In the genomic region with DNA sequence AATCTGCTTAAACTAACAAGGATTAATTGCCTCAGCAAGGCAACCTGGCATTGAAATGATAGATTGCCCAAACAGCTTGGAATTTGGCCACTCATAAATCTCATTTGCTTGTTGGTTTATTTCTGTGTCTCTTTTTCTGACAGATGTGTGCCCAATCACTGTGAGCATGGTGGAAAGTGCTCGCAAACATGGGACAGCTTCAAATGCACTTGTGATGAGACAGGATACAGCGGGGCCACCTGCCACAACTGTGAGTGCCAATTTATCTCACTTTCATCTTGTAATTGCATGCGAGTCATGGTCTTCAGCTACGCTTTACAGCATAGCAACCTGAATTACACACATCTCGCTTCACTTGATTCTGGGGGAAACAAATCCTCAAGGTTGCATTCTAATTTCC, we compare ENCODE assay signal across 20 mouse cellular contexts.
A peak's percentile ranks its signal among the peaks of the same experiment; 100 is the strongest.
DNase-seq lines count a peak whose midpoint lies in the region; ATAC-seq lines count a peak whose summit lies in the region.
"Had no signal": no experiment of that assay in that cellular context is flagged by ENCODE, and none has a peak within 500 bp of the region (broad histone marks: within the 10 kb centered on the region; RNA-seq: fewer than 3 reads in every experiment).

No protein-coding gene starts in this region.

- ATAC-seq in forebrain, embryonic 13.5 days: peak; percentile 57; the same call in 1 of the 2 replicates
- ATAC-seq in forebrain, embryonic 12.5 days (ENCODE audit: low FRiP score): no peak
- peak; percentile 66 for ATAC-seq in midbrain, embryonic 15.5 days (replicated peaks)
- ATAC-seq in midbrain, embryonic 16.5 days: no peak
- ATAC-seq in hindbrain, embryonic 13.5 days (ENCODE audit: low FRiP score): peak; percentile 83
- ATAC-seq in neural tube, embryonic 12.5 days (ENCODE audit: low FRiP score, low read depth): 0 out of 2 replicates have a peak, but pooled peaks have one; percentile 50
- ATAC-seq: intestine, embryonic 15.5 days had no signal

- no peak overlapping the region for H3K4me3 ChIP-seq in forebrain, embryonic 13.5 days
- H3K4me3 ChIP-seq in forebrain, embryonic 12.5 days (replicated peaks): no peak overlapping the region
- H3K4me3 ChIP-seq in midbrain, embryonic 15.5 days: no peak overlapping the region
- no peak overlapping the region for H3K4me3 ChIP-seq in midbrain, embryonic 16.5 days (ENCODE audit: low read depth, low read length)
- no peak overlapping the region for H3K4me3 ChIP-seq in hindbrain, embryonic 13.5 days
- no peak overlapping the region for H3K4me3 ChIP-seq in neural tube, embryonic 12.5 days
- H3K4me3 ChIP-seq: erythroblast, embryonic 14.5 days; intestine, embryonic 15.5 days; kidney, embryonic 15.5 days; left cerebral cortex, adult 2 months; limb, embryonic 12.5 days; liver, embryonic 13.5 days; lung, embryonic 15.5 days had no signal

- H3K36me3 ChIP-seq in forebrain, embryonic 13.5 days (ENCODE audit: poor library complexity, severe bottlenecking): no peaks in the 10 kb centered on the region
- no peaks in the 10 kb centered on the region for H3K36me3 ChIP-seq in forebrain, embryonic 12.5 days (replicated peaks)
- no peaks in the 10 kb centered on the region for H3K36me3 ChIP-seq in midbrain, embryonic 15.5 days (replicated peaks)
- H3K36me3 ChIP-seq in midbrain, embryonic 16.5 days (ENCODE audit: control insufficient read depth, insufficient read depth, low read length): no peaks in the 10 kb centered on the region
- H3K36me3 ChIP-seq in hindbrain, embryonic 13.5 days: no peaks in the 10 kb centered on the region
- H3K36me3 ChIP-seq in neural tube, embryonic 12.5 days: no peaks in the 10 kb centered on the region
- H3K36me3 ChIP-seq: intestine, embryonic 15.5 days; kidney, embryonic 15.5 days; limb, embryonic 12.5 days; liver, embryonic 13.5 days; lung, embryonic 15.5 days had no signal

- no peaks in the 10 kb centered on the region for H3K9me3 ChIP-seq in forebrain, embryonic 13.5 days (replicated peaks)
- H3K9me3 ChIP-seq in forebrain, embryonic 12.5 days: no peaks in the 10 kb centered on the region
- H3K9me3 ChIP-seq in midbrain, embryonic 15.5 days: no peaks in the 10 kb centered on the region
- no peaks in the 10 kb centered on the region for H3K9me3 ChIP-seq in midbrain, embryonic 16.5 days (replicated peaks; ENCODE audit: control insufficient read depth, low read length, poor library complexity, severe bottlenecking)
- no peaks in the 10 kb centered on the region for H3K9me3 ChIP-seq in hindbrain, embryonic 13.5 days
- H3K9me3 ChIP-seq in neural tube, embryonic 12.5 days: no peaks in the 10 kb centered on the region
- H3K9me3 ChIP-seq: intestine, embryonic 15.5 days; kidney, embryonic 15.5 days; limb, embryonic 12.5 days; liver, embryonic 13.5 days; lung, embryonic 15.5 days had no signal

- H3K9ac ChIP-seq in forebrain, embryonic 13.5 days: no peak overlapping the region
- H3K9ac ChIP-seq in forebrain, embryonic 12.5 days: no peak overlapping the region
- H3K9ac ChIP-seq in midbrain, embryonic 15.5 days: no peak overlapping the region
- no peak overlapping the region for H3K9ac ChIP-seq in midbrain, embryonic 16.5 days (ENCODE audit: low read depth, low read length)
- no peak overlapping the region for H3K9ac ChIP-seq in hindbrain, embryonic 13.5 days
- H3K9ac ChIP-seq in neural tube, embryonic 12.5 days: no peak overlapping the region
- H3K9ac ChIP-seq: intestine, embryonic 15.5 days; kidney, embryonic 15.5 days; limb, embryonic 12.5 days; liver, embryonic 13.5 days; lung, embryonic 15.5 days had no signal

- H3K27ac ChIP-seq in forebrain, embryonic 13.5 days: no peak overlapping the region; the same call in 1 of the 2 replicates
- no peak overlapping the region for H3K27ac ChIP-seq in forebrain, embryonic 12.5 days
- H3K27ac ChIP-seq in midbrain, embryonic 15.5 days: no peak overlapping the region
- no peak overlapping the region for H3K27ac ChIP-seq in midbrain, embryonic 16.5 days (ENCODE audit: low read length)
- H3K27ac ChIP-seq in hindbrain, embryonic 13.5 days: no peak overlapping the region
- no peak overlapping the region for H3K27ac ChIP-seq in neural tube, embryonic 12.5 days
- H3K27ac ChIP-seq: intestine, embryonic 15.5 days; kidney, embryonic 15.5 days; left cerebral cortex, adult 2 months; limb, embryonic 12.5 days; liver, embryonic 13.5 days; lung, embryonic 15.5 days had no signal

- no peaks in the 10 kb centered on the region for H3K27me3 ChIP-seq in forebrain, embryonic 13.5 days
- H3K27me3 ChIP-seq in forebrain, embryonic 12.5 days: no peaks in the 10 kb centered on the region
- H3K27me3 ChIP-seq in midbrain, embryonic 15.5 days (replicated peaks): no peaks in the 10 kb centered on the region
- H3K27me3 ChIP-seq in midbrain, embryonic 16.5 days (ENCODE audit: control insufficient read depth, insufficient read depth, low read depth, low read length): no peaks in the 10 kb centered on the region
- no peaks in the 10 kb centered on the region for H3K27me3 ChIP-seq in hindbrain, embryonic 13.5 days
- H3K27me3 ChIP-seq in neural tube, embryonic 12.5 days (replicated peaks): no peaks in the 10 kb centered on the region
- H3K27me3 ChIP-seq: intestine, embryonic 15.5 days; kidney, embryonic 15.5 days; limb, embryonic 12.5 days; liver, embryonic 13.5 days; lung, embryonic 15.5 days had no signal

- DNase-seq in kidney, postnatal 4 days: no peak
- no peak for DNase-seq in c-Kit-positive CD71-positive TER-119-positive erythroid progenitor cells, embryonic 14.5 days (ENCODE audit: low spot score)
- DNase-seq: adrenal gland, postnatal 25 days; cerebellum, adult 9-11 months; heart, postnatal 14 days; liver, embryonic 13.5 days; thymus, adult 18-20 months had no signal

- no peaks in the 10 kb centered on the region for H3K4me1 ChIP-seq in forebrain, embryonic 13.5 days
- H3K4me1 ChIP-seq in forebrain, embryonic 12.5 days: no peaks in the 10 kb centered on the region
- no peaks in the 10 kb centered on the region for H3K4me1 ChIP-seq in midbrain, embryonic 15.5 days
- no peaks in the 10 kb centered on the region for H3K4me1 ChIP-seq in midbrain, embryonic 16.5 days (ENCODE audit: control insufficient read depth, insufficient read depth, low read length)
- 0 out of 2 replicates have a peak, but pooled peaks cover 5% of the 10 kb centered on the region for H3K4me1 ChIP-seq in hindbrain, embryonic 13.5 days (replicated peaks)
- no peaks in the 10 kb centered on the region for H3K4me1 ChIP-seq in neural tube, embryonic 12.5 days
- H3K4me1 ChIP-seq: intestine, embryonic 15.5 days; kidney, embryonic 15.5 days; limb, embryonic 12.5 days; liver, embryonic 13.5 days; lung, embryonic 15.5 days had no signal

- no peak overlapping the region for H3K4me2 ChIP-seq in forebrain, embryonic 13.5 days
- no peak overlapping the region for H3K4me2 ChIP-seq in forebrain, embryonic 12.5 days
- no peak overlapping the region for H3K4me2 ChIP-seq in midbrain, embryonic 15.5 days
- H3K4me2 ChIP-seq in midbrain, embryonic 16.5 days (ENCODE audit: low read length): no peak overlapping the region
- H3K4me2 ChIP-seq in hindbrain, embryonic 13.5 days: no peak overlapping the region
- H3K4me2 ChIP-seq in neural tube, embryonic 12.5 days (replicated peaks): no peak overlapping the region
- H3K4me2 ChIP-seq: heart, embryonic 11.5 days; intestine, embryonic 15.5 days; kidney, embryonic 15.5 days; limb, embryonic 12.5 days; liver, embryonic 13.5 days; lung, embryonic 15.5 days had no signal

- WGBS in forebrain, embryonic 13.5 days: 74% methylated on average over 5 of the region's 5 CpGs
- WGBS in forebrain, embryonic 12.5 days: 82% methylated on average over 5 of the region's 5 CpGs
- 60% methylated on average over 5 of the region's 5 CpGs for WGBS in midbrain, embryonic 15.5 days
- 57% methylated on average over 5 of the region's 5 CpGs for WGBS in midbrain, embryonic 16.5 days
- 45% methylated on average over 5 of the region's 5 CpGs for WGBS in hindbrain, embryonic 13.5 days
- 57% methylated on average over 5 of the region's 5 CpGs for WGBS in neural tube, embryonic 12.5 days

Comparison
In these comparisons a context has a peak if more than half of its experiments do, and no peak if none do; other contexts are left out.
1. ATAC-seq: peak in forebrain, embryonic 13.5 days (single experiment), midbrain, embryonic 15.5 days (single experiment), hindbrain, embryonic 13.5 days (single experiment) and neural tube, embryonic 12.5 days (single experiment); none in forebrain, embryonic 12.5 days (single experiment) and midbrain, embryonic 16.5 days (single experiment).